In genomic region chr7:143793121-143793520, GRCm38 (mm10) we compare ENCODE assay signal across 1 mouse cellular context.
A peak's percentile ranks its signal among the peaks of the same experiment; 100 is the strongest.
TF ChIP-seq lines count a peak whose summit lies in the region.

No protein-coding gene starts in this region.

TF ChIP-seq in CH12.LX, 34 proteins besides CTCF, POLR2A, EP300 and RAD21:
- TF ChIP-seq MEF2A (IDR thresholded peaks at IDR 0.05; ENCODE audit: borderline replicate concordance, low read depth, low read length) = no peak
- no peak for TF ChIP-seq MAZ (IDR thresholded peaks at IDR 0.05; ENCODE audit: low read depth, low read length)
- no peak for TF ChIP-seq KAT2A (IDR thresholded peaks at IDR 0.05; ENCODE audit: insufficient replicate concordance, low read length)
- peak; percentile 37; the same call in 1 of the 2 replicates for TF ChIP-seq MAX (IDR thresholded peaks at IDR 0.05; ENCODE audit: low read length)
- no peak for TF ChIP-seq TCF12 (IDR thresholded peaks at IDR 0.05; ENCODE audit: low read depth, low read length)
- TF ChIP-seq NELFE (IDR thresholded peaks at IDR 0.05; ENCODE audit: low read depth, low read length) = no peak
- TF ChIP-seq JUN (IDR thresholded peaks at IDR 0.05; ENCODE audit: insufficient read depth, low read depth, low read length) = no peak
- peak; percentile 50 for TF ChIP-seq ELF1 (IDR thresholded peaks at IDR 0.05; ENCODE audit: low read depth, low read length)
- no peak for TF ChIP-seq RCOR1 (conservative IDR thresholded peaks at IDR 0.05; ENCODE audit: low read depth, low read length)
- no peak for TF ChIP-seq ETS1 (conservative IDR thresholded peaks at IDR 0.05; ENCODE audit: low read depth, low read length)
- TF ChIP-seq SMC3 (IDR thresholded peaks at IDR 0.05; ENCODE audit: low read depth, low read length) = peak; percentile 59
- no peak for TF ChIP-seq PAX5 (IDR thresholded peaks at IDR 0.05; ENCODE audit: low read length)
- TF ChIP-seq BHLHE40 (IDR thresholded peaks at IDR 0.05; ENCODE audit: low read depth, low read length) = no peak
- TF ChIP-seq MYC (IDR thresholded peaks at IDR 0.05; ENCODE audit: low read depth, low read length) = 0 out of 2 replicates have a peak, but pooled peaks have one; percentile 15
- TF ChIP-seq ZC3H11A (IDR thresholded peaks at IDR 0.05; ENCODE audit: low read depth, low read length) = no peak
- TF ChIP-seq SIN3A (IDR thresholded peaks at IDR 0.05; ENCODE audit: low read length) = no peak
